Mouse (Mus musculus): ENCODE results near the gene Pus3.

DNA sequence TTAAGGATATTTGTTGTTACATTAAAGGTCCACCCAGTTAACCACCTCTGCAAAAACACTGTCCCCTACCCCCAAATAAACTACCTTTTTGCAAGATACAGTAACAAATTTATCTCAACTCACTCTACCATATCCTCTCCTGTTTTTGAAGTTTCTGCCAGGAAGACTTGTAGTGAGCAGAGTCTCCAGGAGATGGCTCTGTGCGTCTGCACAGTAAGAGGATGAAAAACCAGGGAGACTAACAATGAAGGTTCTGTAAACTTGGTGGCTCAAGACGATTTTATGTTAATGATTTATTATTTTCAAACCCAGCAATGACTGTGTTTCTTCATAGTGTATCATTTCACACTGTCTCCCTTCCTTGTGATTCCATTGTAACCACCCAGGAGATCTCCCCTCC, 34.5 kb downstream of the Pus3 start:
- TF ChIP-seq CTCF (IDR thresholded peaks at IDR 0.05; ENCODE audit: low read depth), result peak; percentile 68
- TF ChIP-seq EP300 (IDR thresholded peaks at IDR 0.05; ENCODE audit: low read depth), result no peak

Data from heart, postnatal 0 days (tissue).